Mouse (Mus musculus) kidney, embryonic 15.5 days (tissue): Measurements from ENCODE around the gene Ccr5. TPM values are rescaled to one million over a fixed set of nuclear protein-coding genes. Genes with fewer than 3 reads are reported as not detected.
"Not testable (repeated sequence)": the region's sequence is repeated elsewhere in the genome, so short reads cannot be mapped to it uniquely, and the experiment has no call there.

ENCODE experiments used
- ATAC-seq: fragments of 200-750 bp; cut with Nextera tagmentation; replicated peaks from 2 replicates; pipeline ENCODE4 v1.8.0; 2017; ENCODE audit warnings: moderate TSS enrichment; ENCODE audit not compliant: low FRiP score
- H3K27ac ChIP-seq: fragments of 300-500 bp; sonication (generic); 2 replicates; pipeline ENCODE4 v1.5.1; 2015; ENCODE audit warnings: mild to moderate bottlenecking, inconsistent platforms
- H3K27me3 ChIP-seq: fragments of 300-500 bp; sonication (generic); 2 replicates; pipeline ENCODE4 v1.6.1; 2015; ENCODE audit warnings: inconsistent platforms
- H3K36me3 ChIP-seq: fragments of 300-500 bp; sonication (generic); 2 replicates; pipeline ENCODE4 v1.6.1; 2015; ENCODE audit warnings: inconsistent platforms
- H3K4me1 ChIP-seq: fragments of 300-500 bp; sonication (generic); 2 replicates; pipeline ENCODE4 v1.6.1; 2015; ENCODE audit warnings: inconsistent platforms
- H3K4me2 ChIP-seq: fragments of 300-500 bp; sonication (generic); 2 replicates; pipeline ENCODE4 v1.6.1; 2015; ENCODE audit warnings: moderate library complexity, mild to moderate bottlenecking, inconsistent platforms
- H3K4me3 ChIP-seq: fragments of 300-500 bp; sonication (generic); replicated peaks from 2 replicates; pipeline ENCODE4 v1.5.1; 2015; ENCODE audit warnings: mild to moderate bottlenecking, inconsistent platforms
- H3K9ac ChIP-seq: fragments of 300-500 bp; sonication (generic); 2 replicates; pipeline ENCODE4 v1.6.1; 2015; ENCODE audit warnings: mild to moderate bottlenecking, inconsistent platforms
- H3K9me3 ChIP-seq: fragments of 300-500 bp; sonication (generic); replicated peaks from 2 replicates; pipeline ENCODE4 v1.6.1; 2016; ENCODE audit warnings: inconsistent platforms
- WGBS: fragments of 180-500 bp; shearing (Covaris S2); methylation state at CpG from one replicate; pipeline ENCODE4 v1.1.7; 2015; ENCODE audit warnings: mixed read lengths; 5-methylcytosine and 5-hydroxymethylcytosine counted together
- polyA plus RNA-seq: library from polyadenylated mRNA; unstranded; fragments of >200 nt; fragmentation: Nextera tagmentation; extraction: Ambion mirVana; gene quantifications from 2 replicates; pipeline ENCODE4 v1.2.1, GENCODE M21; 2015

The Ccr5 gene
- polyA plus RNA-seq = 0.18 and 0.65 TPM in 2 replicates

DNA sequence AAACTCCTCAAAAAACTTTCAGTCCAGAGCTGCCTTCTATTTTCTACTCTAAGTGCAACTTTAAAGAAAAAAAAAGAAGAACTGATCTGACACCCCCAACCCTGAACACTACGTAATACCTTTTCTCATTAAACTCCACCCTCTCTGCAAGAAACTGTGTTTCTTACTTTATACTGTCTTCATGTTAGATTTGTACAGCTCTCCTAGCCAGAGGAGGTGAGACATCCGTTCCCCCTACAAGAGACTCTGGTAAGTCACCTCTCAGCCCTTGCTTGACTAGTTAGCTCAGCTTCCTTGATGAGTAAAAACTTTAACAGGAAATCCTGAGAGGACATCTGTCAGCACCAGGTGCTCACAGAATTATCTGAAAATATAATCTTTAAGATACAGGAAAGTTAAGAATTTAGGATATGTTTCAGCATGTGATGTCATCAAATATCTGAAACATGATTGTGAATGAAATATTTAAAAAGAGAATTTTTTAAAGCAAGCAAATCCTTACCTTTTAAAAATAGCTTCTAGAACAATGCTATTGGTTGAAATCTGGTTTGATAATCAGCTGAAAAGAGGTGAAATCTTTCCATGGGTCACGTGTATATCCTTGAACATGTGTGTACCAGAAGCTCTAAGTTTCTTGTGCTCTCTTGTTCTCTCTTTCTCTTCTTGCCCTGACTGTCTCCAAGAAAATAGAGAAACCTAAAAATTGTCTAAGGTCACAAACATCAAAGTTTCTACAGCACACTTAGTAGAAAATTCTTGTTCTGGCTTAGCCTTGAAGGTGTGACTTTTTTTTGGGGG is at the start of gene Ccr5:
Gene Ccr5 (plus strand): TSS at position 157 of the 798 bp plus-strand sequence.
- no peaks in the 10 kb centered on the region for H3K36me3 ChIP-seq
- no peak within 1 kb of the TSS for H3K4me2 ChIP-seq
- H3K27ac ChIP-seq = no peak within 1 kb of the TSS
- no peak for ATAC-seq
- no peaks in the 10 kb centered on the region for H3K27me3 ChIP-seq
- no peak within 1 kb of the TSS for H3K9ac ChIP-seq
- no peaks in the 10 kb centered on the region for H3K4me1 ChIP-seq
- no peaks in the 10 kb centered on the region for H3K9me3 ChIP-seq
- WGBS = 68% methylated on average over 3 of the region's 3 CpGs
- no peak within 1 kb of the TSS for H3K4me3 ChIP-seq

DNA sequence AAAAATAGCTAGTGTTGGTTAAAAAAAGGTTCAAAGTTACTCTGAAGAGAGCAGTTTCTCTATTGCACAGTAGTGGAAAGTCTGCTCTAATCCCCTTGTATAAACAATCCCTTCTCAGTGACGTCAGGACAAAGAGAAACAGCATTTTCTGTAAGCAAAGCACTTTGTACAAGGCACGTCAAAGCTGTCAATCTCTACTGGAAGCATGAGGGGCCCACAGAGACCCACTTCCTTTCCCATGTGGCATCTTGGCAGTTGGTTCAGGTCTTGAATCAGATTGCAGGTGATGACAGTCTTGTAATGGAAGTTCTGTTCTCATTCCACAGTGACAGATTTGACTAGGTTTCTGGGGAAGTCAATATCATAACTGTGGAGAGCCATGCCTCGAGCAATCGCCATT is 41.5 kb upstream of the Ccr5 start:
- H3K27ac ChIP-seq = no peak overlapping the region
- no peak for ATAC-seq
- no peaks in the 10 kb centered on the region for H3K9me3 ChIP-seq
- no peaks in the 10 kb centered on the region for H3K27me3 ChIP-seq
- no peak overlapping the region for H3K9ac ChIP-seq
- H3K4me2 ChIP-seq = no peak overlapping the region
- H3K4me3 ChIP-seq = no peak overlapping the region
- H3K4me1 ChIP-seq = no peaks in the 10 kb centered on the region
- H3K36me3 ChIP-seq = no peaks in the 10 kb centered on the region
- 65% methylated on average over 4 of the region's 4 CpGs for WGBS

DNA sequence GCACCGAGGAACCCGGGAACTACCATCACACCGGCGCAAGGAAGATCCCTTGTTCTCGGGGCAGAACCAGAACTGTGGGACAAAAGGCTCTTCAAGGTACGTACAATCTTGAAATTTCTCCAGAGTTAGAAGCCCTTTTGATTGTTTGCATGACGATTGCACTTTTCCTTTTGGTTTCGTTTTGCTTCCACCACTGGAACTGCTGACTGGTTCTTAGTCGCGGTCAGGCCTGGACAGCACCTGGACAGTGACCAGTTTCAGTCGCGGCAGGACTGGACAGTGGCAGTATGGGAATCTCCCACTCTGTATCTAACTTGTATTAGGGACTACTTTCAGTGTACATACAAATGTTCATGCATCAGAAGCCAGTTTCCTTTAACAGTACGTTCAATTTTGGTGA is 40.9 kb upstream of the Ccr5 start:
- 92% methylated on average over 13 of the region's 13 CpGs for WGBS
- H3K27ac ChIP-seq = not testable (repeated sequence)

DNA sequence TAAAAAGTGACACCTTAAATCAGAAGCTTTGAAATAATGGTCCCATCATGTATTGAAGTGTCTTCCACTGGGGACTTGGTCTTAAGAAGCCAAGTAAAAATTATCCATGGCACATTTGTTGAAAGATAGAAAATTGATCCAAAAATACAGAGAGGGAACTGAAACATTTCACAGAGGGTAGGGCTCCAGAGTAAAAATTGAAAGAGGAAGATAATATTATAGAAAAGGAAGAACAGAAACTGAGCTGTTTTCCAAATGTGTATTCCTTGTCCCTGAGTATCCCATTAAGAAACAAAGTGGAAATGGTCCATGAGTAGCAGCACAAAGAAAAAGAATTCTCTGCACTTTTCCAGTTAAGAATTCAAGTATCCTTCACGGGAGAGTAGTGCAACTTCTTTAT is 30.9 kb upstream of the Ccr5 start:
- ATAC-seq = no peak
- no peaks in the 10 kb centered on the region for H3K36me3 ChIP-seq
- 89% methylated on average over 1 of the region's 1 CpGs for WGBS
- no peaks in the 10 kb centered on the region for H3K9me3 ChIP-seq
- H3K4me1 ChIP-seq = no peaks in the 10 kb centered on the region
- no peaks in the 10 kb centered on the region for H3K27me3 ChIP-seq
- no peak overlapping the region for H3K4me3 ChIP-seq
- H3K27ac ChIP-seq = no peak overlapping the region
- no peak overlapping the region for H3K4me2 ChIP-seq
- H3K9ac ChIP-seq = no peak overlapping the region

More for the DNA sequence above, 40.9 kb upstream of the Ccr5 start:
- ATAC-seq, H3K4me1 ChIP-seq, H3K27me3 ChIP-seq, H3K4me2 ChIP-seq, H3K9ac ChIP-seq, H3K9me3 ChIP-seq, H3K36me3 ChIP-seq, H3K4me3 ChIP-seq: not testable (repeated sequence)

DNA sequence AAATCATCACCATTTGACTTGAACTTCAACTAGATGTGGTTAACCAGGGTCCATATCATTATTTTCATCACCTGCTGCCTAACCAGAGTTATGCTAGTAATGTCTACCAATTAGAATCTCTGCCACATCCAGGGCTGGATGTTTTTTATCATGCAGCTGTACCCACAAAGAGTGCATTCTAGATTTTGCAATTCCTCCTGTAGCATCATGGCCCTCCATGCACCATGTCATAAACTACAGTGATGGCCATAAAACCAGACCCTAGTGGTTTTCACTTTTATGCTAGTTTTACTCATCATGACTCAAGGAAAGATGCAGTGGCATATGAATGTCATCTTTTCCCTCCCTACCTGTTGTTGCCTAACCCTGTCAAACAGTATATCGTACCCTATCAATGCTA is 22.2 kb upstream of the Ccr5 start:
- WGBS = 93% methylated on average over 1 of the region's 1 CpGs
- no peak for ATAC-seq
- no peak overlapping the region for H3K4me2 ChIP-seq

DNA sequence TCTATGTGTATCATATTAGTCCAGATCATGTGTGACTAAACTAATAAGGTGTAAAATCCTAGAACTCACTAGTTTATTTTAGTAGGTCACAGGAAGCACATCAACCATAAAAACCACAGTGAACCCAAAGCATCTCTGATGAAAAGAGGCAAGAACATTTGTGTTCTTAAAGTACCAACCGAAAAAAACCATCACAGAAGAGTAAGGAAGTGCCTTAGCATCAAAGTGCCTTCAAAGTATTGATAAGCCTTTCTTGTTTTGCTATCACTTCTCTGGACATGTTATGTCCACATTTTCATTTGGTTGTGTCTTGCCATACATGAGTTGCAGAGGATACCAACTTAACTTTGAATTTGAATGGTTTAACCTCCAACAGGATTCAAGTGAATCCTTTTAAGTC is 21.0 kb upstream of the Ccr5 start:
- no peaks in the 10 kb centered on the region for H3K27me3 ChIP-seq
- no peak overlapping the region for H3K4me2 ChIP-seq
- no peaks in the 10 kb centered on the region for H3K9me3 ChIP-seq
- no peak overlapping the region for H3K4me3 ChIP-seq
- 85% methylated on average over 1 of the region's 1 CpGs for WGBS
- no peaks in the 10 kb centered on the region for H3K36me3 ChIP-seq
- H3K4me1 ChIP-seq = no peaks in the 10 kb centered on the region
- H3K27ac ChIP-seq = no peak overlapping the region
- ATAC-seq = no peak
- H3K9ac ChIP-seq = no peak overlapping the region

More for the DNA sequence above, 22.2 kb upstream of the Ccr5 start:
- no peaks in the 10 kb centered on the region for H3K36me3 ChIP-seq
- H3K27ac ChIP-seq = no peak overlapping the region
- H3K27me3 ChIP-seq = no peaks in the 10 kb centered on the region
- H3K4me3 ChIP-seq = no peak overlapping the region
- no peaks in the 10 kb centered on the region for H3K9me3 ChIP-seq
- no peak overlapping the region for H3K9ac ChIP-seq
- H3K4me1 ChIP-seq = no peaks in the 10 kb centered on the region

DNA sequence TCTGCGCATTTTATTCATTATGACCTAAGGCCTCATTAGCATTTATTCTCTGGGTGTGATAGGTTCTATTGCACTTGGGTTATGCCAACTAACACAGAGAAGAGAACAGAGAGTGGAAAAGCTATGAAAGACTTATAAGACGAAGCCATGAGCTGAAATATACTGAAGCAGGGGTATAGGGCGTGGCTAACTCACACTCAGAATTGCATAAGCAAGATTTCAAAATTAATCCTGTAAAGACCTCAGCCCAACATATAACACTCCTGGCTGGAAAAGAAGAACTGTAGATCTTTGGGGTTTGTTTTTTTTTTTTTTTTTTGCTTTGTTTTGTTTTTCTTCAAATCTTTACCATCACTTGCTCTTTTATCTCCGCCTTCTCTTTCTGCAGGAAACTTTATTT is 19.6 kb upstream of the Ccr5 start, which contains the start of gene Ccr2:
Gene Ccr2 (plus strand): TSS at position 228 of the 400 bp plus-strand sequence.
- Histone ChIP-seq H3K4me1 (no peaks in the 10 kb centered on the region), H3K4me3 (no peak within 1 kb of the TSS), H3K27ac (no peak within 1 kb of the TSS), H3K9me3 (no peaks in the 10 kb centered on the region), H3K36me3 (no peaks in the 10 kb centered on the region), H3K9ac (no peak within 1 kb of the TSS), H3K27me3 (no peaks in the 10 kb centered on the region), H3K4me2 (no peak within 1 kb of the TSS)
- no peak for ATAC-seq
- WGBS = 79% methylated on average over 4 of the region's 4 CpGs

DNA sequence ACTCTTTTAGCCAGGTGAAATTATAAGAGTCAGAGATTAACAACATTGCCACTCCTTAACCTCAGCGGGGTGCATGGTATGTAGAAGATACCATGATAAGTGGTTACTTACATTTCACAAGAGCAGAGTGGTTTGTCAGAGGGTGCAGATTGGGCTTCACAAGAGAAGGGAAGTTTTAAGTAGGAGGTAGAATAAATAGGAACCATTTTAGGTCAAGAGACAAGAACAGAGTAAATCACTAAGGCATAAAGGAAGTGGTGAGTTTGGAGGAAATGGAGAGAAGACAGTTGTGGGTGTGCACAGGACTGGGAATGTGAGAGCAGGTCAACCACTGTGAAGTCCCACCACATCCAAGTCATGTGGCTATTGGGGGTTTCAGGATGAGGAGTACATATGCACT is 18.1 kb upstream of the Ccr5 start:
- no peaks in the 10 kb centered on the region for H3K9me3 ChIP-seq
- H3K36me3 ChIP-seq = no peaks in the 10 kb centered on the region
- H3K27ac ChIP-seq = no peak overlapping the region
- ATAC-seq = no peak
- H3K4me2 ChIP-seq = no peak overlapping the region
- no peaks in the 10 kb centered on the region for H3K27me3 ChIP-seq
- no peak overlapping the region for H3K4me3 ChIP-seq
- no peak overlapping the region for H3K9ac ChIP-seq
- 60% methylated on average over 1 of the region's 1 CpGs for WGBS
- no peaks in the 10 kb centered on the region for H3K4me1 ChIP-seq

DNA sequence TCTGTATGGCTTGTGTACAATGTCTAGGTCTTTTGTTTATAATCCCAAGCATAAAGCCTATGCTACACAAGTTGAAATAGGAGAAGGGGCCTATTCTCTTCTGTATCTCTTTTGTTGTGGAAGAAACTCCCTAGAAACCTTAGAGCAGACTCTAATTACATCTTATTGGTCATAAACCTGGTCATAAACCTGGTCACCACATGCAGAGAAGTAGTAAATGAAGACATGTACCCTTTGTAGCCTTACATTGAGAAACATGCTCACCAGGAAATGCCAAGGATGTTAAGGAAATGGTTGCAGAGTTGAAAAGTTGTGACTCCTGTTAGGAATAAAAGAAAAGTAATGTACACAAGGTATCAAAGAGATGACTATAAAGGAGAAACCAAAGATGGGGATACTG is 16.1 kb upstream of the Ccr5 start:
- H3K9me3 ChIP-seq = no peaks in the 10 kb centered on the region
- H3K9ac ChIP-seq = no peak overlapping the region
- no peak for ATAC-seq
- H3K4me2 ChIP-seq = no peak overlapping the region
- H3K27me3 ChIP-seq = no peaks in the 10 kb centered on the region
- H3K4me1 ChIP-seq = no peaks in the 10 kb centered on the region
- H3K4me3 ChIP-seq = no peak overlapping the region
- H3K36me3 ChIP-seq = no peaks in the 10 kb centered on the region
- no peak overlapping the region for H3K27ac ChIP-seq

DNA sequence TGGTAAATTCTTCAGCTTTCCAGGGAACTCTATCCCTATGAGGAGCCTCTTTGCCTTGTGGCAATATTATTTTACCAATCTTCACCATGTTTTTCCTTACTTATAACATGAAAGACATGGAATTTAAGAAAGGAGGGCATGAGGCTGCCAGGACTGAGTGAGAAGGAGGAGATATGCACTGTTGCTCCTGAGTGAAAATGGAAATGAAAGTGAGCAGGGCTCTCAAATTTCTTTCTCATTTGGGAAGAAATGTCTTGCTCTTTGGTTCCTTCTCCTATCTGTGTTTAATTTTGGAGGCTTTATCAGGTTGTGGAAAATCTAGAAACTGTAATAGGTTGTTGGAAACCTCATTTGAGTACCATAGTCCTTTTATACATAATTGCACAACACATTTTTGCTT is 14.1 kb upstream of the Ccr5 start:
- H3K4me3 ChIP-seq = no peak overlapping the region
- H3K9me3 ChIP-seq = no peaks in the 10 kb centered on the region
- H3K27ac ChIP-seq = no peak overlapping the region

DNA sequence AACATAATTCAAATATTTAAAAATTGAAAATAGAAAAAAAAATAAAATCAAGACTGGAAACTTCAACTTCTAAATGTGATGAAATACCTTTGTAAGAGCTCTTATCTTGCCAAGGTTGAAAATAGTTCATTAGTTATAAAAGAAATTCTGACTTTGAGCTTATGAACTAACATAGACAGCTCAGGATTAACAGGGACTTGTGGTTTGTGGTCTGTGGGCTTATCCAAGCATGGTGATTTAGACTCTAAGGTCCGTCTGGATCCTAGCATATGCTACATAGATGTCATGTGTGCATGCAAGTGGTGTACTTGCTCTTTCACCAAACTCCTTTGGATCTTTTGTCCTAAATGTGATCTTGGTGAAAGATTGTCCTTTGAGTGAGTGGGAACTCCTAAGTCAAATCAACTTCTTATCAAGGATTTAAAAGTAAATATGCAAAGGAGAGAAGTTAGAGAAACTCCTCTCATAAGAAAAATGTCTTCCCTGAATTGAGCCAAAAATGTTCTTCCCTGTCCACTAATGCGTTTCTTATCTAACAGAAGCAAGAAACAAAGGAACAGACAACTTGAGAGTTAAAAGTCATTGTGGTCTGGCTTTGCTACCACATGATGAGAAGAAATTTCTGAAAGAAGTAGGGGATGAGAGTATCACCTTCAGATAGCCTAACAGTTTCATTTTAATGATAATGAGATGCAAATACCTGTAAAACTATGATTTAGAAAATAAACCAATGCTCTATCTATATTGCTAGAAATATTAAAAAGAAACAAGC is 12.8 kb upstream of the Ccr5 start:
- H3K9me3 ChIP-seq = no peaks in the 10 kb centered on the region
- H3K9ac ChIP-seq = no peak overlapping the region
- no peak overlapping the region for H3K4me3 ChIP-seq
- H3K27me3 ChIP-seq = no peaks in the 10 kb centered on the region
- H3K27ac ChIP-seq = no peak overlapping the region
- ATAC-seq = no peak
- H3K4me2 ChIP-seq = no peak overlapping the region
- 63% methylated on average over 2 of the region's 2 CpGs for WGBS
- H3K4me1 ChIP-seq = no peaks in the 10 kb centered on the region
- no peaks in the 10 kb centered on the region for H3K36me3 ChIP-seq

More for the DNA sequence above, 14.1 kb upstream of the Ccr5 start:
- no peak overlapping the region for H3K9ac ChIP-seq
- H3K36me3 ChIP-seq = no peaks in the 10 kb centered on the region
- ATAC-seq = no peak
- no peaks in the 10 kb centered on the region for H3K4me1 ChIP-seq
- H3K27me3 ChIP-seq = no peaks in the 10 kb centered on the region
- H3K4me2 ChIP-seq = no peak overlapping the region

DNA sequence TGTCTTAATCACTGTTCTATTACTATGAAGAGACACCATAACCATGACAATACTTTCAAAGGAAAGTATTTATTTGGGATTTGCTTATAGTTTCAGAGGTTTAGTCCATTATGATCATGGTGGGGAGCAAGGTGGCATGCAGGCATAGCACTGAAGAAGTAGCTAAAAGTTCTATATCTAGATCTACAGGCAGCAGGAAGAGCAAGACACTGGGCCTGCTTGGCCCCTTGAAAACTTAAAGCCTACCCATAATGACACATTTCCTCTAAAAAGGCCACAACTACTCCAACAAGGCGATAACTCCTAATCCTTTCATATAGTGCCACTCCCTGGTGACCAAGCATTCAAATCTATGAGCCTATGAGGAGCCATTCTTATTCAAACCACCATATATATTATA is 9.3 kb upstream of the Ccr5 start:
- Histone ChIP-seq H3K27me3 (no peaks in the 10 kb centered on the region), H3K36me3 (no peaks in the 10 kb centered on the region), H3K9ac (no peak overlapping the region), H3K27ac (no peak overlapping the region), H3K9me3 (no peaks in the 10 kb centered on the region), H3K4me2 (no peak overlapping the region), H3K4me1 (no peaks in the 10 kb centered on the region), H3K4me3 (no peak overlapping the region)
- ATAC-seq = no peak
- WGBS = 87% methylated on average over 1 of the region's 1 CpGs
